In the genomic region with DNA sequence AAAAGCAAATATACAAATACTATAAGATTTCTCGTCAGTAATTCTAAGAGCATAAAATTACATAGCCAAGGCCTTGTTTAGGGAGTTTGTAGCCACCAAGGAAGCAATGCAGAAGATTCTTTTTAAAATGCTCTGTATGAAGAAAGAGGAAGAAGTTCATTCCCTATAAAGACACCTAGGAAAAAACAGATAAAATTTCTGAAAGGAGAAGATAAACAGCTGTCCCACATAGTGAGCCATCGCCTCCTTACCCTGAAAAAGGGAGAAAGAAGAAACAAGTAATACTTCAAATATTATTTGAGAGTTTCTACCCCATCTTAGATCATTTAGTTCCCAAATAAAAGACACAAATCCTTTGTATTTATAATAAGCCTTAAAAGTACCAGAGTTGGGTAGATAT, we compare ENCODE assay signal across 27 mouse cellular contexts.
"Had no signal": no experiment of that assay in that cellular context is flagged by ENCODE, and none has a peak within 500 bp of the region (broad histone marks: within the 10 kb centered on the region; RNA-seq: fewer than 3 reads in every experiment).

No protein-coding gene starts in this region.

- DNase-seq: cerebellum, adult 9-10 months; cerebellum, adult 9-11 months; cerebellum, postnatal 10 days; cerebellum, postnatal 14 days; cerebellum, postnatal 25 days; cerebellum, postnatal 36 days; embryo, embryonic 11 days; forebrain, postnatal 0 days; gastrocnemius, adult 2 months; gastrocnemius, postnatal 10 days; gastrocnemius, postnatal 14 days; gastrocnemius, postnatal 25 days; gastrocnemius, postnatal 36 days; heart, adult 11 months; heart, adult 18-20 months; heart, adult 2 months had no signal

- H3K4me2 ChIP-seq: embryonic facial prominence, embryonic 12.5 days; embryonic facial prominence, embryonic 13.5 days; embryonic facial prominence, embryonic 15.5 days; forebrain, embryonic 12.5 days; forebrain, embryonic 13.5 days; forebrain, embryonic 15.5 days had no signal

- H3K9ac ChIP-seq: embryonic facial prominence, embryonic 12.5 days; embryonic facial prominence, embryonic 13.5 days; embryonic facial prominence, embryonic 15.5 days; forebrain, embryonic 12.5 days; forebrain, embryonic 13.5 days; forebrain, embryonic 15.5 days; forebrain, postnatal 0 days had no signal

- H3K36me3 ChIP-seq: embryonic facial prominence, embryonic 10.5 days; embryonic facial prominence, embryonic 12.5 days; embryonic facial prominence, embryonic 13.5 days; embryonic facial prominence, embryonic 15.5 days; forebrain, embryonic 10.5 days; forebrain, embryonic 12.5 days; forebrain, embryonic 15.5 days had no signal

- H3K27ac ChIP-seq: embryonic facial prominence, embryonic 10.5 days; embryonic facial prominence, embryonic 12.5 days; embryonic facial prominence, embryonic 13.5 days; embryonic facial prominence, embryonic 15.5 days; forebrain, embryonic 10.5 days; forebrain, embryonic 12.5 days; forebrain, embryonic 13.5 days; forebrain, embryonic 15.5 days; gastrocnemius, adult 2 months; heart, adult 2 months had no signal

- H3K9me3 ChIP-seq: embryonic facial prominence, embryonic 10.5 days; embryonic facial prominence, embryonic 12.5 days; embryonic facial prominence, embryonic 13.5 days; embryonic facial prominence, embryonic 15.5 days; forebrain, embryonic 10.5 days; forebrain, embryonic 12.5 days; forebrain, embryonic 13.5 days; forebrain, embryonic 15.5 days had no signal

- H3K4me1 ChIP-seq: embryonic facial prominence, embryonic 10.5 days; embryonic facial prominence, embryonic 12.5 days; embryonic facial prominence, embryonic 13.5 days; embryonic facial prominence, embryonic 15.5 days; forebrain, embryonic 10.5 days; forebrain, embryonic 12.5 days had no signal

- H3K4me3 ChIP-seq: embryonic facial prominence, embryonic 10.5 days; embryonic facial prominence, embryonic 12.5 days; embryonic facial prominence, embryonic 13.5 days; embryonic facial prominence, embryonic 15.5 days; erythroblast, embryonic 14.5 days; forebrain, embryonic 10.5 days; forebrain, embryonic 12.5 days; forebrain, embryonic 13.5 days; forebrain, embryonic 15.5 days; gastrocnemius, adult 2 months; heart, adult 2 months had no signal

- H3K27me3 ChIP-seq: embryonic facial prominence, embryonic 12.5 days; embryonic facial prominence, embryonic 13.5 days; embryonic facial prominence, embryonic 15.5 days; forebrain, embryonic 12.5 days; forebrain, embryonic 13.5 days; forebrain, embryonic 15.5 days had no signal

- ATAC-seq: forebrain, embryonic 13.5 days; forebrain, embryonic 14.5 days; forebrain, embryonic 15.5 days; forebrain, embryonic 16.5 days; forebrain, postnatal 0 days had no signal
